Mouse (Mus musculus) intestine, embryonic 15.5 days (tissue): ENCODE results near the gene Tmem159. TPM values are rescaled to one million over a fixed set of nuclear protein-coding genes. Genes with fewer than 3 reads are reported as not detected.

ENCODE experiments used
- ATAC-seq: fragments of 200-750 bp; cut with Nextera tagmentation; 2 replicates; pipeline ENCODE4 v1.8.0; 2017; ENCODE audit warnings: moderate TSS enrichment, moderate library complexity
- H3K27ac ChIP-seq: fragments of 300-500 bp; sonication (generic); 2 replicates; pipeline ENCODE4 v1.5.1; 2015; ENCODE audit warnings: mild to moderate bottlenecking, inconsistent platforms
- H3K27me3 ChIP-seq: fragments of 300-500 bp; sonication (generic); replicated peaks from 2 replicates; pipeline ENCODE4 v1.6.1; 2015; ENCODE audit warnings: inconsistent platforms
- H3K36me3 ChIP-seq: fragments of 300-500 bp; sonication (generic); 2 replicates; pipeline ENCODE4 v1.6.1; 2015; ENCODE audit warnings: inconsistent platforms
- H3K4me1 ChIP-seq: fragments of 300-500 bp; sonication (generic); replicated peaks from 2 replicates; pipeline ENCODE4 v1.6.1; 2015; ENCODE audit warnings: inconsistent platforms
- H3K4me2 ChIP-seq: fragments of 300-500 bp; sonication (generic); replicated peaks from 2 replicates; pipeline ENCODE4 v1.6.1; 2015; ENCODE audit warnings: mild to moderate bottlenecking, inconsistent platforms
- H3K4me3 ChIP-seq: fragments of 300-500 bp; sonication (generic); replicated peaks from 2 replicates; pipeline ENCODE4 v1.5.1; 2015; ENCODE audit warnings: inconsistent platforms
- H3K9ac ChIP-seq: fragments of 300-500 bp; sonication (generic); 2 replicates; pipeline ENCODE4 v1.6.1; 2015; ENCODE audit warnings: inconsistent platforms
- H3K9me3 ChIP-seq: fragments of 300-500 bp; sonication (generic); 2 replicates; pipeline ENCODE4 v1.6.1; 2016; ENCODE audit warnings: inconsistent platforms
- WGBS: fragments of 180-500 bp; shearing (Covaris S2); methylation state at CpG from one replicate; pipeline ENCODE4 v1.1.7; 2015; 5-methylcytosine and 5-hydroxymethylcytosine counted together
- polyA plus RNA-seq: library from polyadenylated mRNA; unstranded; fragments of >200 nt; fragmentation: Nextera tagmentation; extraction: Ambion mirVana; gene quantifications from 2 replicates; pipeline ENCODE4 v1.2.1, GENCODE M21; 2015

Tmem159 gene
- polyA plus RNA-seq, 1 experiment from 2014 or later = 28.5 TPM

GRCm38 (mm10) chr7:120103019-120103567 is 940 bp downstream of the Tmem159 start:
- Histone ChIP-seq H3K4me1 (peaks cover 9% of the 10 kb centered on the region), H3K9me3 (no peaks in the 10 kb centered on the region), H3K4me2 (peak overlapping the region; percentile 94), H3K4me3 (peak overlapping the region; percentile 80), H3K27me3 (no peaks in the 10 kb centered on the region), H3K36me3 (0 out of 2 replicates have a peak, but pooled peaks cover 3% of the 10 kb centered on the region), H3K27ac (peak overlapping the region; percentile 51), H3K9ac (peak overlapping the region; percentile 75)
- peak; percentile 67 for ATAC-seq
- 2% methylated on average over 25 of the region's 25 CpGs for WGBS

GRCm38 (mm10) chr7:120104975-120105374 is 2.8 kb downstream of the Tmem159 start:
- no peaks in the 10 kb centered on the region for H3K27me3 ChIP-seq
- H3K4me2 ChIP-seq = no peak overlapping the region
- H3K9ac ChIP-seq = no peak overlapping the region
- H3K4me3 ChIP-seq = no peak overlapping the region
- no peaks in the 10 kb centered on the region for H3K9me3 ChIP-seq
- WGBS = 74% methylated on average over 3 of the region's 3 CpGs
- H3K36me3 ChIP-seq = 0 out of 2 replicates have a peak, but pooled peaks cover 3% of the 10 kb centered on the region
- H3K27ac ChIP-seq = no peak overlapping the region
- ATAC-seq = no peak
- peaks cover 9% of the 10 kb centered on the region for H3K4me1 ChIP-seq

- H3K4me3 ChIP-seq = no peak overlapping the region
- no peak for ATAC-seq
- H3K4me1 ChIP-seq = peaks cover 9% of the 10 kb centered on the region
- H3K27me3 ChIP-seq = no peaks in the 10 kb centered on the region
- H3K9ac ChIP-seq = no peak overlapping the region
- no peak overlapping the region for H3K27ac ChIP-seq
- H3K36me3 ChIP-seq = 0 out of 2 replicates have a peak, but pooled peaks cover 3% of the 10 kb centered on the region
- H3K9me3 ChIP-seq = no peaks in the 10 kb centered on the region
- H3K4me2 ChIP-seq = no peak overlapping the region
- 50% methylated on average over 2 of the region's 2 CpGs for WGBS
Observed at GRCm38 (mm10) chr7:120106356-120106755, 4.2 kb downstream of the Tmem159 start.

- Histone ChIP-seq H3K9me3 (no peaks in the 10 kb centered on the region), H3K27me3 (no peaks in the 10 kb centered on the region), H3K4me3 (no peak overlapping the region), H3K27ac (no peak overlapping the region), H3K4me1 (no peaks in the 10 kb centered on the region), H3K36me3 (0 out of 2 replicates have a peak, but pooled peaks cover 3% of the 10 kb centered on the region), H3K9ac (no peak overlapping the region), H3K4me2 (no peak overlapping the region)
- no peak for ATAC-seq
- WGBS = 76% methylated on average over 5 of the region's 5 CpGs
Observed at GRCm38 (mm10) chr7:120109676-120110075, 7.5 kb downstream of the Tmem159 start.

- no peak for ATAC-seq
- no peak overlapping the region for H3K4me2 ChIP-seq
- no peaks in the 10 kb centered on the region for H3K27me3 ChIP-seq
- no peak overlapping the region for H3K4me3 ChIP-seq
- no peaks in the 10 kb centered on the region for H3K9me3 ChIP-seq
- H3K4me1 ChIP-seq = no peaks in the 10 kb centered on the region
- peaks cover 5% of the 10 kb centered on the region; the same call in 1 of the 2 replicates for H3K36me3 ChIP-seq
- H3K9ac ChIP-seq = no peak overlapping the region
- no peak overlapping the region for H3K27ac ChIP-seq
- WGBS = 86% methylated on average over 5 of the region's 5 CpGs
Observed at GRCm38 (mm10) chr7:120116976-120117375, 14.8 kb downstream of the Tmem159 start.

- no peak for ATAC-seq
- no peak overlapping the region for H3K4me2 ChIP-seq
- H3K9ac ChIP-seq = no peak overlapping the region
- H3K36me3 ChIP-seq = peaks cover 5% of the 10 kb centered on the region; the same call in 1 of the 2 replicates
- no peaks in the 10 kb centered on the region for H3K27me3 ChIP-seq
- H3K9me3 ChIP-seq = no peaks in the 10 kb centered on the region
- WGBS = 37% methylated on average over 6 of the region's 6 CpGs
- no peaks in the 10 kb centered on the region for H3K4me1 ChIP-seq
- no peak overlapping the region for H3K27ac ChIP-seq
- no peak overlapping the region for H3K4me3 ChIP-seq
Observed at GRCm38 (mm10) chr7:120117529-120117928, 15.4 kb downstream of the Tmem159 start.

- Histone ChIP-seq H3K27me3 (no peaks in the 10 kb centered on the region), H3K9ac (no peak overlapping the region), H3K36me3 (peaks cover 2% of the 10 kb centered on the region; the same call in 1 of the 2 replicates), H3K9me3 (no peaks in the 10 kb centered on the region), H3K27ac (no peak overlapping the region), H3K4me2 (no peak overlapping the region), H3K4me3 (no peak overlapping the region), H3K4me1 (0 out of 2 replicates have a peak, but pooled peaks cover 3% of the 10 kb centered on the region)
- 44% methylated on average over 4 of the region's 4 CpGs for WGBS
- no peak for ATAC-seq
Observed at GRCm38 (mm10) chr7:120123776-120124175, 21.6 kb downstream of the Tmem159 start.

- H3K27me3 ChIP-seq = no peaks in the 10 kb centered on the region
- H3K9ac ChIP-seq = no peak overlapping the region
- peaks cover 2% of the 10 kb centered on the region; the same call in 1 of the 2 replicates for H3K36me3 ChIP-seq
- H3K27ac ChIP-seq = no peak overlapping the region
- peak; percentile 85 for ATAC-seq
- H3K4me2 ChIP-seq = no peak overlapping the region
- WGBS = 2% methylated on average over 3 of the region's 3 CpGs
- H3K9me3 ChIP-seq = no peaks in the 10 kb centered on the region
- H3K4me3 ChIP-seq = no peak overlapping the region
- 0 out of 2 replicates have a peak, but pooled peaks cover 3% of the 10 kb centered on the region for H3K4me1 ChIP-seq
Observed at GRCm38 (mm10) chr7:120124844-120125243, 22.7 kb downstream of the Tmem159 start.

- H3K4me1 ChIP-seq = 0 out of 2 replicates have a peak, but pooled peaks cover 3% of the 10 kb centered on the region
- 38% methylated on average over 5 of the region's 5 CpGs for WGBS
- no peak overlapping the region for H3K27ac ChIP-seq
- H3K36me3 ChIP-seq = no peaks in the 10 kb centered on the region
- ATAC-seq = no peak
- no peak overlapping the region for H3K4me3 ChIP-seq
- no peak overlapping the region for H3K4me2 ChIP-seq
- no peaks in the 10 kb centered on the region for H3K9me3 ChIP-seq
- no peaks in the 10 kb centered on the region for H3K27me3 ChIP-seq
- H3K9ac ChIP-seq = no peak overlapping the region
Observed at GRCm38 (mm10) chr7:120126976-120127685, 25.0 kb downstream of the Tmem159 start.

- Histone ChIP-seq H3K9me3 (no peaks in the 10 kb centered on the region), H3K36me3 (no peaks in the 10 kb centered on the region), H3K4me1 (0 out of 2 replicates have a peak, but pooled peaks cover 3% of the 10 kb centered on the region), H3K27me3 (no peaks in the 10 kb centered on the region), H3K27ac (no peak overlapping the region), H3K4me2 (no peak overlapping the region), H3K9ac (no peak overlapping the region), H3K4me3 (no peak overlapping the region)
- ATAC-seq = no peak
- 47% methylated on average over 4 of the region's 4 CpGs for WGBS
Observed at GRCm38 (mm10) chr7:120127686-120128059, 25.5 kb downstream of the Tmem159 start.

GRCm38 (mm10) chr7:120128951-120129350 is 26.8 kb downstream of the Tmem159 start:
- Histone ChIP-seq H3K9me3 (no peaks in the 10 kb centered on the region), H3K36me3 (no peaks in the 10 kb centered on the region), H3K27ac (no peak overlapping the region), H3K9ac (no peak overlapping the region), H3K4me2 (no peak overlapping the region), H3K27me3 (no peaks in the 10 kb centered on the region), H3K4me3 (no peak overlapping the region), H3K4me1 (0 out of 2 replicates have a peak, but pooled peaks cover 3% of the 10 kb centered on the region)
- 69% methylated on average over 4 of the region's 4 CpGs for WGBS
- ATAC-seq = no peak

GRCm38 (mm10) chr7:120142743-120143142 is 40.6 kb downstream of the Tmem159 start:
- Histone ChIP-seq H3K27ac (no peak overlapping the region), H3K9me3 (no peaks in the 10 kb centered on the region), H3K4me2 (no peak overlapping the region), H3K4me3 (no peak overlapping the region), H3K4me1 (no peaks in the 10 kb centered on the region), H3K9ac (no peak overlapping the region), H3K27me3 (no peaks in the 10 kb centered on the region), H3K36me3 (no peaks in the 10 kb centered on the region)
- 74% methylated on average over 1 of the region's 1 CpGs for WGBS
- ATAC-seq = peak; percentile 55
